Mouse (Mus musculus) kidney, postnatal 14 days (tissue): ENCODE data around the gene Usp27x.

Source experiments
- DNase-seq: peaks from one replicate; pipeline ENCODE4 v3.0.0; 2022; ENCODE audit warnings: mixed read lengths

Usp27x gene

GRCm38 (mm10) chrX:7375716-7376480 is at the start of gene Usp27x:
TSS of gene Usp27x (minus strand) at chrX:7375830.
- peak; percentile 79 for DNase-seq

- DNase-seq, result peak; percentile 80
Observed at GRCm38 (mm10) chrX:7422691-7423111, 47.1 kb upstream of the Usp27x start.

- no peak for DNase-seq
Observed at GRCm38 (mm10) chrX:7422166-7422565, 46.5 kb upstream of the Usp27x start.

GRCm38 (mm10) chrX:7421016-7421415 is 45.4 kb upstream of the Usp27x start:
- DNase-seq, result peak; percentile 79

GRCm38 (mm10) chrX:7416178-7416871 is 40.7 kb upstream of the Usp27x start:
- no peak for DNase-seq

- DNase-seq, result no peak
Observed at GRCm38 (mm10) chrX:7415308-7415707, 39.7 kb upstream of the Usp27x start.

GRCm38 (mm10) chrX:7412239-7413033 is 36.8 kb upstream of the Usp27x start:
- DNase-seq, result no peak

GRCm38 (mm10) chrX:7376586-7376985 is 956 bp upstream of the Usp27x start:
- DNase-seq, result no peak

- DNase-seq, result no peak
Observed at GRCm38 (mm10) chrX:7375322-7375715, 311 bp downstream of the Usp27x start.

GRCm38 (mm10) chrX:7325455-7325854 is 50.2 kb downstream of the Usp27x start:
- no peak for DNase-seq

GRCm38 (mm10) chrX:7322288-7322687 is 53.3 kb downstream of the Usp27x start:
- DNase-seq, result peak; percentile 58
